Mouse (Mus musculus) testis, adult 2 months (tissue): ENCODE results near the gene Armcx5.

Source experiments
- CTCF ChIP-seq: fragments of 200-500 bp; IDR thresholded peaks from 2 replicates; pipeline ENCODE4 v1.5.1; 2012; ENCODE audit warnings: low read depth, mild to moderate bottlenecking, inconsistent platforms, low read length, moderate library complexity; ENCODE audit not compliant: control insufficient read depth, insufficient read depth, insufficient replicate concordance
- POLR2A ChIP-seq: fragments of 200-500 bp; IDR thresholded peaks from 2 replicates; pipeline ENCODE4 v1.6.1; 2012; ENCODE audit warnings: low read depth, mild to moderate bottlenecking, inconsistent platforms, low read length, moderate library complexity; ENCODE audit not compliant: control insufficient read depth

GRCm38 (mm10) chrX:135768565-135768964 lies 26.0 kb downstream of the Armcx5 start:
- TF ChIP-seq POLR2A (no peak), CTCF (no peak)
